Mouse (Mus musculus) liver, adult 2 months (tissue): Measurements from ENCODE around the gene Lcp2.

Experiments
- CTCF ChIP-seq: fragments of 200-500 bp; IDR thresholded peaks from 2 replicates; pipeline ENCODE4 v1.5.1; 2011; ENCODE audit warnings: low read depth, low read length, control low read depth
- POLR2A ChIP-seq: fragments of 200-500 bp; IDR thresholded peaks from 2 replicates; pipeline ENCODE4 v1.6.1; 2011; ENCODE audit warnings: low read length, control low read depth; ENCODE audit not compliant: insufficient read depth; ENCODE audit errors: extremely low read depth

- TF ChIP-seq POLR2A, result no peak
- TF ChIP-seq CTCF, result no peak
These were observed 66.2 kb downstream of the Lcp2 start for GRCm38 (mm10) chr11:34112781-34113380.
